ENCODE assay signal across 9 mouse cellular contexts in the genomic region with DNA sequence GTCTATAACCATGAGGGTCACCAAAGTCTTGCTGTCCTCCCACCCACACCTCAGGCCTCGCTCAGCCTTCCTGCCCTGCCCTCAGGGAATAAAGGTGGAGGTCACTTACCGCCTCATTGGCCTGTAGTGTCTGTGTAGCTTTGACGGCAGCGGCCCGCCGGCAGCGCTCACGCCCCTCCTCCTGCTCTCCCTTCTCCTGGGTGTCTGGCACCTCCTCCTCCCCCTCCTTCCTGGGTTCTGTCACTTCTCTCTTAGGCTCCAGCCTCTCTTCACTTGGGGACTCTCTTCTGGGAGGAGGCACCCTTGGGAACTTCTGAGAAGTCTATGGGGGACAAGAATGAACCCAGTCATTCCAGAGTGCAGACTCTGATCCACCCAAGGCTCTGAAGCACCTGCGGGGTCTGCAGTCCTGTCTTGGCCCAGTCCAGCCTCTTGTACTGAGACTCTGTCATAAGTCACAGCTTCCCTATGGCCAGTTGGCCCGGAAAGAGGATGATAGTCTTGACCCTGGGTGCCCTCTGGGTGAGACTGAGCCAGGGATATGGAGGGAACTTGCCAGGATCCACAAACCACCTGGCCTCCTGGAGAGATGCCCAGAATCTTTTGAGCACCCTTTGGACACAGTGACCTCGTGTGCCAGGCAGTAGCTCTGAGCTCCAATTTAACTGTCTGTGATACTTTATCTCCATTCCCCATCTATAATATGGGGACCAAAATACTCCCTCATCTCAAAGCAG. TPM values are rescaled to one million over a fixed set of nuclear protein-coding genes. Genes with fewer than 3 reads are reported as not detected.
DNase-seq lines count a peak whose midpoint lies in the region; ATAC-seq and TF ChIP-seq lines count a peak whose summit lies in the region.
"Had no signal": no experiment of that assay in that cellular context is flagged by ENCODE, and none has a peak within 500 bp of the region (broad histone marks: within the 10 kb centered on the region; RNA-seq: fewer than 3 reads in every experiment).

No protein-coding gene starts in this region.

- H3K27ac ChIP-seq in hindbrain, postnatal 0 days, result no peak overlapping the region
- no peak overlapping the region for H3K27ac ChIP-seq in hindbrain, embryonic 10.5 days
- no peak overlapping the region for H3K27ac ChIP-seq in lung, embryonic 16.5 days (ENCODE audit: low read length)
- H3K27ac ChIP-seq in forebrain, embryonic 12.5 days, result no peak overlapping the region
- H3K27ac ChIP-seq: macrophage had no signal

- no peak overlapping the region for H3K9ac ChIP-seq in hindbrain, postnatal 0 days (replicated peaks; ENCODE audit: low read length)
- no peak overlapping the region for H3K9ac ChIP-seq in lung, embryonic 16.5 days (ENCODE audit: low read length)
- H3K9ac ChIP-seq in forebrain, embryonic 12.5 days, result no peak overlapping the region

- H3K4me2 ChIP-seq in hindbrain, postnatal 0 days (ENCODE audit: low read depth, low read length), result no peak overlapping the region
- H3K4me2 ChIP-seq in lung, embryonic 16.5 days (ENCODE audit: low read depth, low read length), result no peak overlapping the region
- H3K4me2 ChIP-seq in forebrain, embryonic 12.5 days, result no peak overlapping the region

- no peaks in the 10 kb centered on the region for H3K4me1 ChIP-seq in hindbrain, postnatal 0 days (ENCODE audit: insufficient read depth, low read length)
- H3K4me1 ChIP-seq in hindbrain, embryonic 10.5 days (replicated peaks), result peaks cover 23% of the 10 kb centered on the region
- H3K4me1 ChIP-seq in lung, embryonic 16.5 days (replicated peaks; ENCODE audit: control insufficient read depth, insufficient read depth, low read length), result peaks cover 7% of the 10 kb centered on the region
- peaks cover 8% of the 10 kb centered on the region for H3K4me1 ChIP-seq in forebrain, embryonic 12.5 days

- peak; percentile 64 for DNase-seq in hindbrain, postnatal 0 days (ENCODE audit: low spot score)
- DNase-seq in hindbrain, embryonic 10.5 days (ENCODE audit: low spot score), result no peak
- DNase-seq in cerebellum, adult 11 months, result peak; percentile 91
- peak; percentile 74 for DNase-seq in heart, adult 8-10 months (ENCODE audit: low spot score)
- no peak for DNase-seq in left cerebral cortex, adult 18-20 months (ENCODE audit: low spot score in 2 of 2)
- DNase-seq in yolk sac, embryonic 10.5 days (ENCODE audit: low spot score), result no peak

- no peaks in the 10 kb centered on the region for H3K27me3 ChIP-seq in hindbrain, postnatal 0 days (ENCODE audit: insufficient read depth, low read length)
- no peaks in the 10 kb centered on the region for H3K27me3 ChIP-seq in hindbrain, embryonic 10.5 days (ENCODE audit: insufficient read depth, poor library complexity, severe bottlenecking)
- H3K27me3 ChIP-seq in lung, embryonic 16.5 days (ENCODE audit: control insufficient read depth, insufficient read depth, low read depth, low read length), result no peaks in the 10 kb centered on the region
- no peaks in the 10 kb centered on the region for H3K27me3 ChIP-seq in forebrain, embryonic 12.5 days

- H3K36me3 ChIP-seq in hindbrain, postnatal 0 days (ENCODE audit: insufficient read depth, low read length), result peaks cover 9% of the 10 kb centered on the region; the same call in 1 of the 2 replicates
- peaks cover 90% of the 10 kb centered on the region for H3K36me3 ChIP-seq in hindbrain, embryonic 10.5 days
- peaks cover 44% of the 10 kb centered on the region for H3K36me3 ChIP-seq in lung, embryonic 16.5 days (ENCODE audit: control insufficient read depth, insufficient read depth, low read length)
- H3K36me3 ChIP-seq in forebrain, embryonic 12.5 days (replicated peaks), result peaks cover 81% of the 10 kb centered on the region

- no peak for TF ChIP-seq CTCF in hindbrain, postnatal 0 days (IDR thresholded peaks at IDR 0.05; ENCODE audit: low read depth)

- H3K4me3 ChIP-seq in hindbrain, postnatal 0 days (ENCODE audit: low read length), result no peak overlapping the region
- no peak overlapping the region for H3K4me3 ChIP-seq in hindbrain, embryonic 10.5 days
- no peak overlapping the region for H3K4me3 ChIP-seq in lung, embryonic 16.5 days (ENCODE audit: low read length)
- no peak overlapping the region for H3K4me3 ChIP-seq in forebrain, embryonic 12.5 days (replicated peaks)

- 52% methylated on average over 11 of the region's 11 CpGs for WGBS in hindbrain, postnatal 0 days
- WGBS in hindbrain, embryonic 10.5 days, result 68% methylated on average over 11 of the region's 11 CpGs
- 53% methylated on average over 11 of the region's 11 CpGs for WGBS in lung, embryonic 16.5 days
- WGBS in forebrain, embryonic 12.5 days, result 83% methylated on average over 11 of the region's 11 CpGs

- ATAC-seq in hindbrain, postnatal 0 days, result peak; percentile 36; the same call in 1 of the 2 replicates
- ATAC-seq in lung, embryonic 16.5 days (ENCODE audit: low read depth), result peak; percentile 27; the same call in 1 of the 2 replicates
- ATAC-seq in forebrain, embryonic 12.5 days (ENCODE audit: low FRiP score), result no peak

- no peaks in the 10 kb centered on the region for H3K9me3 ChIP-seq in hindbrain, postnatal 0 days (ENCODE audit: low read length)
- H3K9me3 ChIP-seq in hindbrain, embryonic 10.5 days, result no peaks in the 10 kb centered on the region
- H3K9me3 ChIP-seq in lung, embryonic 16.5 days (ENCODE audit: control insufficient read depth, low read length), result no peaks in the 10 kb centered on the region
- H3K9me3 ChIP-seq in forebrain, embryonic 12.5 days, result no peaks in the 10 kb centered on the region

RNA-seq across cellular contexts. Expression of gene Pnma1, which starts 6.7 kb away (rescaled TPM):
- 2.5 and 3.8 TPM in 2 replicates for total RNA-seq in hindbrain, postnatal 0 days (2014; rRNA removed)
- 4.2 and 4.5 TPM in 2 replicates for polyA plus RNA-seq in hindbrain, postnatal 0 days (2015; fragmentation: Nextera tagmentation; extraction: Ambion mirVana)
- 3.1 and 3.6 TPM in 2 replicates for polyA plus RNA-seq in hindbrain, embryonic 10.5 days (2016; fragmentation: Nextera tagmentation; extraction: Ambion mirVana)
- under 1 TPM in 2 of 4 experiments, not detected in 2; 0.11 TPM for total RNA-seq in heart, adult 8-10 months (2022)
- 2.0 and 2.2 TPM in 2 replicates for polyA plus RNA-seq in lung, embryonic 16.5 days (2015; fragmentation: Nextera tagmentation; extraction: Ambion mirVana)
- 2.8 and 3.4 TPM in 2 replicates for polyA plus RNA-seq in forebrain, embryonic 12.5 days (2016; fragmentation: Nextera tagmentation; extraction: Ambion mirVana)
- total RNA-seq in left cerebral cortex, adult 18-20 months (2021), result 1 to 10 TPM; 4.2 to 6.9 TPM

RNA-seq across cellular contexts. Expression of gene Dnal1, which starts 40.8 kb away (rescaled TPM):
- total RNA-seq in hindbrain, postnatal 0 days (2014; rRNA removed), result 9.7 and 10.9 TPM in 2 replicates
- 6.8 and 9.7 TPM in 2 replicates for polyA plus RNA-seq in hindbrain, postnatal 0 days (2015; fragmentation: Nextera tagmentation; extraction: Ambion mirVana)
- 4.8 and 4.9 TPM in 2 replicates for polyA plus RNA-seq in hindbrain, embryonic 10.5 days (2016; fragmentation: Nextera tagmentation; extraction: Ambion mirVana)
- total RNA-seq in heart, adult 8-10 months (2022), result 1 to 10 TPM; 6.2 to 7.8 (median 7.0) TPM
- 5.7 and 8.6 TPM in 2 replicates for polyA plus RNA-seq in lung, embryonic 16.5 days (2015; fragmentation: Nextera tagmentation; extraction: Ambion mirVana)
- 6.8 and 7.8 TPM in 2 replicates for polyA plus RNA-seq in forebrain, embryonic 12.5 days (2016; fragmentation: Nextera tagmentation; extraction: Ambion mirVana)
- 10 to 100 TPM; 90.2 to 94.7 TPM for total RNA-seq in left cerebral cortex, adult 18-20 months (2021)

RNA-seq across cellular contexts. Expression of gene Acot6, which starts 54.5 kb away (rescaled TPM):
- total RNA-seq in hindbrain, postnatal 0 days (2014; rRNA removed), result 6.8 and 8.6 TPM in 2 replicates
- polyA plus RNA-seq in hindbrain, postnatal 0 days (2015; fragmentation: Nextera tagmentation; extraction: Ambion mirVana), result 1.6 and 1.8 TPM in 2 replicates
- polyA plus RNA-seq in hindbrain, embryonic 10.5 days (2016; fragmentation: Nextera tagmentation; extraction: Ambion mirVana), result 0.77 and 0.97 TPM in 2 replicates
- total RNA-seq in heart, adult 8-10 months (2022), result 1 to 10 TPM; 1.9 to 2.8 (median 2.4) TPM
- 1.1 and 1.8 TPM in 2 replicates for polyA plus RNA-seq in lung, embryonic 16.5 days (2015; fragmentation: Nextera tagmentation; extraction: Ambion mirVana)
- 0.97 and 1.0 TPM in 2 replicates for polyA plus RNA-seq in forebrain, embryonic 12.5 days (2016; fragmentation: Nextera tagmentation; extraction: Ambion mirVana)
- total RNA-seq in left cerebral cortex, adult 18-20 months (2021), result 1 to 10 TPM; 4.3 TPM

Comparison
In these comparisons a context has a peak if more than half of its experiments do, and no peak if none do; other contexts are left out.
1. DNase-seq: peak in hindbrain, postnatal 0 days (single experiment), cerebellum, adult 11 months (single experiment) and heart, adult 8-10 months (single experiment); none in hindbrain, embryonic 10.5 days (single experiment), left cerebral cortex, adult 18-20 months (0 of 2) and yolk sac, embryonic 10.5 days (single experiment).